Mouse (Mus musculus) forebrain, embryonic 16.5 days (tissue): ENCODE data around the gene Ssbp2. TPM values are rescaled to one million over a fixed set of nuclear protein-coding genes. Genes with fewer than 3 reads are reported as not detected.

ENCODE experiments used
- ATAC-seq: fragments of 200-750 bp; cut with Nextera tagmentation; 2 replicates; pipeline ENCODE4 v1.8.0; 2017; ENCODE audit warnings: mild to moderate bottlenecking, moderate library complexity
- H3K27ac ChIP-seq: fragments of 300-500 bp; sonication (generic); 2 replicates; pipeline ENCODE4 v1.5.1; 2014; ENCODE audit warnings: low read length, control low read depth
- H3K27me3 ChIP-seq: fragments of 300-500 bp; sonication (generic); replicated peaks from 2 replicates; pipeline ENCODE4 v1.6.1; 2014; ENCODE audit warnings: low read length; ENCODE audit not compliant: control insufficient read depth, insufficient read depth
- H3K36me3 ChIP-seq: fragments of 300-500 bp; sonication (generic); 2 replicates; pipeline ENCODE4 v1.6.1; 2014; ENCODE audit not compliant: control insufficient read depth, insufficient read depth
- H3K4me1 ChIP-seq: fragments of 300-500 bp; sonication (generic); replicated peaks from 2 replicates; pipeline ENCODE4 v1.6.1; 2014; ENCODE audit warnings: low read length; ENCODE audit not compliant: control insufficient read depth, insufficient read depth
- H3K4me2 ChIP-seq: fragments of 300-500 bp; sonication (generic); 2 replicates; pipeline ENCODE4 v1.6.1; 2014; ENCODE audit warnings: mild to moderate bottlenecking, low read length, control low read depth
- H3K4me3 ChIP-seq: fragments of 300-500 bp; sonication (generic); replicated peaks from 2 replicates; pipeline ENCODE4 v1.5.1; 2014; ENCODE audit warnings: mild to moderate bottlenecking, low read length, control low read depth
- H3K9ac ChIP-seq: fragments of 300-500 bp; sonication (generic); replicated peaks from 2 replicates; pipeline ENCODE4 v1.6.1; 2014; ENCODE audit warnings: low read depth, low read length, control low read depth
- H3K9me3 ChIP-seq: fragments of 300-500 bp; sonication (generic); 2 replicates; pipeline ENCODE4 v1.6.1; 2016; ENCODE audit warnings: low read length; ENCODE audit not compliant: control insufficient read depth
- WGBS: fragments of 180-500 bp; shearing (Covaris S2); extraction: QIAGEN DNeasy Blood & Tissue Kit; methylation state at CpG from one replicate; pipeline ENCODE4 v1.1.7; 2014; 5-methylcytosine and 5-hydroxymethylcytosine counted together
- polyA plus RNA-seq: library from polyadenylated mRNA; unstranded; fragments of >200 nt; fragmentation: Nextera tagmentation; extraction: Ambion mirVana; gene quantifications from 2 replicates; pipeline ENCODE4 v1.2.1, GENCODE M21; 2015

The Ssbp2 gene
- polyA plus RNA-seq, 1 experiment from 2014 or later: 412 TPM

DNA sequence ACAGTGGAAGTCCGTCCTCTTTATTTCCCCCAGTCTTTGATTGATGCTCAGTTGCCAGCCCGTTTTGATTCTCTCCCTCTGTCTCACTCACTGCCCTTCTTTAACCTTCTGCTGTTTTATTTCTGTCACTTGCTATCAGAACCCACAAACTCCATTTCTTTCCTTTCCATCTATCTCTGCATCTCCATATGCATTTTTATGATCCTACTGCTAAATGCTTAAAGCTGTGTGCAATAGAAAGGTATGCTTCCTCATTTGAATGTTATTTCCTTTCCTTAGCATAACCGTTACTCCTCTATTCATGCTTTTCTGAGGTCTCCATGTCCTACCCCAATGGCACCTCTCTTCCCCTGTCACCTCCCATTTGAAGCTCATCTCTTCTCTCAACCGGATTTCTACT is 594 bp upstream of the Ssbp2 start:
- Histone ChIP-seq H3K27ac (peak overlapping the region; percentile 94), H3K4me2 (no peak overlapping the region), H3K36me3 (no peaks in the 10 kb centered on the region), H3K4me1 (peaks cover 16% of the 10 kb centered on the region), H3K4me3 (no peak overlapping the region), H3K27me3 (no peaks in the 10 kb centered on the region), H3K9me3 (no peaks in the 10 kb centered on the region), H3K9ac (no peak overlapping the region)
- no peak for ATAC-seq
- WGBS: 21% methylated on average over 4 of the region's 4 CpGs

DNA sequence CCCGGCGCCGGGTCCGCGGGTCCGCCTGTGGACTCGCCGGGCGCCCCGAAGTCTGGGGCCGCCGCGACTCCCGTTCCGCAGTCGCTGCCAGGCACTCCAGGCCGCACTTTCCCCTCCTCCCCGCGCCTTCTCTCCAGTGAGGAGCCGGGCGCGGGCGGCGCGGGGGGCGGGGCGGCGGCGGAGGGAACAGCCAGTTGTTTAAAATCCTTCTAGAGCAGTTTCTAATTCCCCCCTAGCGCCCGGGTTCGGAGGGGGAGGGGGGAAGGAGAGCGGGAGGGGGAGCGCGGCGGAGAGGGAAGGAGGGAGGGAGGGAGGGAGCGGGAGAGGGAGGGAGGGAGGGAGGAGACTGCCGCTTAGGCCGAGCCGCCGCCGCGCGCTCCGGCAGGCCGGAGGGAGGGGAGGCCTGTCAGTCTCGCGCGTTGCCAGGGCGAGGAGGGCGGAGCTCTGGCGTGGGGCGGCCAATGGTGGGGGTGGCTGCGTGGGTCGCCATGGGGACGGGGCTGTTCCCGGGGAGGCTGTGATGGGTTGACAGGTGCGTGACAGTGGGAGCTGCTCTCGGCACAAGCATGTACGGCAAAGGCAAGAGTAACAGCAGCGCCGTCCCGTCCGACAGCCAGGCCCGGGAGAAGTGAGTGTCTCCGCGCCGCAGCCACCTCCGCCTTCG is 670 bp downstream of the Ssbp2 start:
- under 1% methylated on average over 37 of the region's 70 CpGs for WGBS
- peak; percentile 98 for ATAC-seq
- peak overlapping the region; percentile 96 for H3K27ac ChIP-seq

DNA sequence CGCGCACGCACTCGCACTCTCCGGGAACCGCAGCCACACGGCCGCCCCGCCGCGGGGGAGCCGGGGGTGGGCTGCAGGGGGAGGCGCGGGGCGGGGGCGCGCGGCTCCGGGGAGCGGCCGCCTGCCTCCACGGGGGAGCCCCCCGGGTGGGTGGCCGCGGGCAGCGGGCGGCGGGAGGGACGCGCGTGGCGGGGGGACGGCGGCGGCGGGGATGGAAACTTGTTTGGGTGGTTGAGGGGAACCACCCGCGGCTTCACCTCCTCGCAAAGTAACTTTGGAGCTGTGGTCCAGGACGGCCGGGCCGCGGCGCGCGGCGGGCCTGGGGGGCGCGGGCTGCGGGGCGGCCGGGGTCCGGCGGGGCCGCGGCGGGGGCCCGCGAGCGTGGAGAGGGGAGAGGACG is 1.2 kb downstream of the Ssbp2 start:
- Histone ChIP-seq H3K4me3 (peak overlapping the region; percentile 93), H3K9me3 (no peaks in the 10 kb centered on the region), H3K4me1 (peaks cover 19% of the 10 kb centered on the region), H3K27me3 (no peaks in the 10 kb centered on the region), H3K4me2 (peak overlapping the region; percentile 84), H3K9ac (peak overlapping the region; percentile 86), H3K27ac (peak overlapping the region; percentile 96), H3K36me3 (no peaks in the 10 kb centered on the region)
- under 1% methylated on average over 40 of the region's 61 CpGs for WGBS
- peak; percentile 6 for ATAC-seq

More for the DNA sequence above, 670 bp downstream of the Ssbp2 start:
- Histone ChIP-seq H3K9me3 (no peaks in the 10 kb centered on the region), H3K4me3 (peak overlapping the region; percentile 93), H3K36me3 (no peaks in the 10 kb centered on the region), H3K4me2 (peak overlapping the region; percentile 84), H3K9ac (peak overlapping the region; percentile 86), H3K27me3 (no peaks in the 10 kb centered on the region), H3K4me1 (peaks cover 19% of the 10 kb centered on the region)

DNA sequence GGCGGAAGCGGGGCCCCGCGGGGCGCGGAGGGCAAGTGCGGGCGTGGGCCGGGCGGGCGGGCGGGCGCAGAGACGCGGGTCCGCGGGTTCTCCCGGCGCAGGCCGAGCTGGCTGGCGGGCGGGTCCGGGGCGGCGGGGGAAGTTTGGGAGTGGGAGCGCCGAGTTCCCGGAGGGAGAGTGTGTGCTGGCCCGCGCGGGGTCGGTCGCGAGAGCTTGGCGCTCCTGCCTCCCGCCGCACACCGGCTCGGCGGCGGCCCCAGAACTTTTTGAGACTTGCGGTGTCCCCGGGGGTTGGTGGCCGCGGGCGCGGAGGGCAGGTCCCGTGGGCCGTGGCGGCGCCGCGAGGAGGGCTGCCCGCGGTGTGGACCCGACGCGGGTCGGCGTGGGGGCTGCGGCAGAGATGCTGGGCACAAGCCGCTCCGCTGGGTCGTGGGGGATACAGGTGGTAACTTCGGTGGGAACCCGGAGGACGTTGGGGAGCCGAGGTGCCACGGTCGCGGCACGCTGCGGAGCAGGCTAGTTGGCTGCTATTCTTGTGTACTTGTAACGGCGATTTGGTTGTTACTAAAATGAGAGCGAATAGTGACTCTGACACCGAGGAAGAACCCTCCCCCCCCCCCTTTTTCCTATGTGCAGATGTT is 1.7 kb downstream of the Ssbp2 start:
- Histone ChIP-seq H3K4me3 (peak overlapping the region; percentile 93), H3K9ac (peak overlapping the region; percentile 86), H3K27ac (peak overlapping the region; percentile 96), H3K9me3 (no peaks in the 10 kb centered on the region), H3K4me2 (peak overlapping the region; percentile 84), H3K4me1 (peaks cover 19% of the 10 kb centered on the region), H3K36me3 (no peaks in the 10 kb centered on the region), H3K27me3 (no peaks in the 10 kb centered on the region)
- no peak for ATAC-seq
- WGBS: under 1% methylated on average over 73 of the region's 77 CpGs

DNA sequence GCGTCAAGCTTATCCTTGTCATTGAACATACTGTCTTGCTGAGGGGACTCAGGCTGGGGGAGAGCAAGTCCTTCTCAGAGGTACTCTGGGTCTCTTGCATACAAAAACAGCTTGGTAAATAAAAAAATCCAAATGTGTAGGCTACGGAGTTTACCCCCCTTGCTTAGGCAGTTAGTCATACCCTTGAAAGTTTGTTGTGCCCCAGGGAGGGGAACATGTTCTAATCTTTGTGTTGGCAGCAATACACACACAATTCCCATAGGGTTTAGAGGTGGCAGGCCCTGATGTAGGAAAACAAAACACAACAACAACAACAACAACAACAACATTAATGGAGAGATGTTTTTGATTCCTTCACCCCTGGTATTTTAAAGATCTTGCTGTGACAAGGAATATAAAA is 2.3 kb downstream of the Ssbp2 start:
- no peak for ATAC-seq

DNA sequence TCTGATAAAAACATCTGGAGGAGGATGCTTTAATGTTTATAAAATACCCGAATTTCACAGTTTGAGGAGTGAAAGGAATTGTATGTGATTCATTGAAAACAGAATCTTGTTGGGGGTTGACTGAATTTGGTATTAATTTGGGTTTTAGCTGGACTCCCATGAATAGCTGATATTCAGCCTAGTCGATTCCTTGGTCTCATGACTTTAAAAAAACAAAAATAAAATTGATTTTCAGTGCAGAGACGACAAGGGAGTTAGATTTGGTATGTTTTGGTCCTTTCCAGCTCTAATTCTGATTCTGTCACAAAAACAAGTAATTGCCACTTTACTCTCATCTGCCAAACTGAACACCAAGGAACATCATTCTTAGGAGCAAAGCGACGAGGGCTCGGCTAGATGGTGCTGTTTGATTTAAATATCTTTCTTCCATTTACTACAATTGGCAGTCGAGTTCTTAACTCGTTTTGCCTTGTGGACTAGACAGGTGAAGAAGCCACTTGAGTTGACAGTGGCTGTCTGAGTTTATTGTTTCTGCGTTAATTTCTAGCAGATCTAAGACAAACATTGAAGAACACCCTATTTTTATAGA is 2.9 kb downstream of the Ssbp2 start:
- Histone ChIP-seq H3K27ac (no peak overlapping the region), H3K4me3 (peak overlapping the region; percentile 16), H3K36me3 (no peaks in the 10 kb centered on the region), H3K9ac (no peak overlapping the region), H3K4me2 (peak overlapping the region; percentile 84), H3K27me3 (no peaks in the 10 kb centered on the region), H3K4me1 (peaks cover 19% of the 10 kb centered on the region), H3K9me3 (no peaks in the 10 kb centered on the region)
- WGBS: 10% methylated on average over 9 of the region's 9 CpGs
- ATAC-seq: no peak

More for the DNA sequence above, 2.3 kb downstream of the Ssbp2 start:
- no peaks in the 10 kb centered on the region for H3K9me3 ChIP-seq
- no peaks in the 10 kb centered on the region for H3K27me3 ChIP-seq
- no peaks in the 10 kb centered on the region for H3K36me3 ChIP-seq
- H3K9ac ChIP-seq: peak overlapping the region; percentile 86
- H3K4me3 ChIP-seq: peak overlapping the region; percentile 93
- no peak overlapping the region for H3K27ac ChIP-seq
- WGBS: 4% methylated on average over 1 of the region's 2 CpGs
- H3K4me1 ChIP-seq: peaks cover 19% of the 10 kb centered on the region
- H3K4me2 ChIP-seq: peak overlapping the region; percentile 84

DNA sequence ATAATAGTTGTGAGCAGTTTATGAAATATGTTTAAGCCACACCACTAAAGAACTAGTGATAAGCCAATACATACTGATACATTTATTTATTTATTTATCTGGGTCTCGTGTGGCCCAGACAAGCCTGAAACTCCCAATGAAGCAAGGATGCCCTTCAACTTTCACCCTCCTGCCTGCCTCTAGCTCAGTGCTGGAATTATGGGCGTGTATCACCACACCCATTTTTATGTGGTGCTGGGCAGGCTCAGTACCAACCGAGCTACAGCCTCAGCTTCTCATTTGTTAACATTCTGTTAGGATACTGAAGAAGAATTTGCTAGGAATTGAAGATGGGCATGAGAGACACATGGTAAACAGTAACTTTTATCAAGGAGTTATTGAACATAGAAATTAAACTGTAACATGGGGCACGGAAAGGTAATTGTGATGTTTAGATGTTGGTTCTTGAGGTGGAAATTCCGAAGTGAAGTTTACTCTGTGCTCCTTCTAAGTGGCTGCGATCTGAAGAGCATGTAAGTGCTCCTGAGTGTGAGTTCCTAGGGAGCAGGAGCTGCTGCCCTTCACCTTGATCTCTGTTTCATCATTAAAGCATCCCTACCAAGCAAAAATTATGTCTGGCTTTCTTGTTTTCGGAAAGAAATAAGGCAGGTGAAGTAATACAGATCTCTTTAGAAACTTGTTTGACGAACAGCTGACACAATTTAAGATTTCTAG is 5.1 kb downstream of the Ssbp2 start:
- no peak overlapping the region for H3K4me2 ChIP-seq
- H3K4me3 ChIP-seq: no peak overlapping the region
- H3K9me3 ChIP-seq: no peaks in the 10 kb centered on the region
- H3K27ac ChIP-seq: no peak overlapping the region
- WGBS: 81% methylated on average over 8 of the region's 8 CpGs
- H3K4me1 ChIP-seq: peaks cover 10% of the 10 kb centered on the region
- ATAC-seq: no peak
- no peaks in the 10 kb centered on the region for H3K36me3 ChIP-seq
- H3K9ac ChIP-seq: no peak overlapping the region
- H3K27me3 ChIP-seq: no peaks in the 10 kb centered on the region

DNA sequence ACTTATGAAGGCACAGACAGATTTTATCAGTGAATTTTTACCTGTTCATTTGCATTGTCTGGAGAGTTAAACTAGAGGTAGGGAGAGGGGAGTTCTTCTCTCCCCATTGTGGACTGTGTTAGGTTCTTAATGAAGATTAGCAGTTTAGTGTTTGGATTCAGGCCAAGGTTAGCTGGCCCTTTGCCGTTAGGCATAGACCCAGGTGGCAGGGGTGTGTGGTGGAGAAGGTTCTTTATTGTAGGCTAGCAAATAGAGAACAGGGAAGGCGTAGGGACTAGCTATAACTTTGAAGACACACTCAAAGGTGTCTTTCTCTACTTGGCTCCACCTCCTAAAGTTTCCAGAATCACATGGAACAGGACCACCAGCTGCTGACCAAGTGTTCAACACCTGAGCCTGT is 11.5 kb downstream of the Ssbp2 start:
- Histone ChIP-seq H3K27me3 (no peaks in the 10 kb centered on the region), H3K9ac (no peak overlapping the region), H3K4me1 (peaks cover 10% of the 10 kb centered on the region), H3K9me3 (no peaks in the 10 kb centered on the region), H3K36me3 (no peaks in the 10 kb centered on the region), H3K4me2 (no peak overlapping the region), H3K4me3 (no peak overlapping the region), H3K27ac (no peak overlapping the region)
- 30% methylated on average over 2 of the region's 2 CpGs for WGBS
- ATAC-seq: no peak

DNA sequence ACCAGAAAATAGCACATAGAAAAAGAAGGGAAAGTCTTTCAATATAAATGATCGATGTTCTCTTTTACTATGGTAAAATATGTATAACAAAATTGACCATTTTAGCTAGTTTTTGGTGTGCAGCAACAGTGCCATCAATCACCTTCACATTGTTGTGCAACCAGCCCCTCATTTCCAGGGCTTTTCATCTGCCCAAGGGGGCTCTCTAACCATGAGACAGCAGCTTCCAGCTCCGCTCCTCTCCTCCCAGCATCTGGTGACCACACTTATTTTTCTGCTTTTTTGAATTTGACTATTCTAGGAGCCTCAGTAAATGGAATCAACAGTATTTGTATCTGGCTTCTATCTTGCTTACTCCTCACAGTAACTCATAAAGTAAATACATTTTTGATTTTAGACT is 11.9 kb downstream of the Ssbp2 start:
- H3K27ac ChIP-seq: no peak overlapping the region
- 86% methylated on average over 2 of the region's 2 CpGs for WGBS
- no peaks in the 10 kb centered on the region for H3K36me3 ChIP-seq
- H3K4me3 ChIP-seq: no peak overlapping the region
- no peaks in the 10 kb centered on the region for H3K9me3 ChIP-seq
- no peak for ATAC-seq
- no peak overlapping the region for H3K4me2 ChIP-seq
- H3K4me1 ChIP-seq: peaks cover 10% of the 10 kb centered on the region
- no peaks in the 10 kb centered on the region for H3K27me3 ChIP-seq
- no peak overlapping the region for H3K9ac ChIP-seq
